12 mouse cellular contexts compared by ENCODE assay signal in genomic region chr1:190912623-190913022, GRCm38 (mm10). TPM values are rescaled to one million over a fixed set of nuclear protein-coding genes. Genes with fewer than 3 reads are reported as not detected.
DNase-seq lines count a peak whose midpoint lies in the region; ATAC-seq and TF ChIP-seq lines count a peak whose summit lies in the region.
"Had no signal": no experiment of that assay in that cellular context is flagged by ENCODE, and none has a peak within 500 bp of the region (broad histone marks: within the 10 kb centered on the region; RNA-seq: fewer than 3 reads in every experiment).

No protein-coding gene starts in this region.

- no peak overlapping the region for H3K9ac ChIP-seq in kidney, postnatal 0 days (ENCODE audit: low read depth, low read length)

- 0 out of 2 replicates have a peak, but pooled peaks cover 5% of the 10 kb centered on the region for H3K4me1 ChIP-seq in kidney, postnatal 0 days (replicated peaks; ENCODE audit: insufficient read depth, low read length)
- H3K4me1 ChIP-seq in kidney, adult 2 months (ENCODE audit: control insufficient read depth, insufficient read depth, low read length): no peaks in the 10 kb centered on the region; the same call in 1 of the 2 replicates
- peaks cover 25% of the 10 kb centered on the region for H3K4me1 ChIP-seq in embryonic facial prominence, embryonic 10.5 days

- no peak overlapping the region for H3K27ac ChIP-seq in kidney, postnatal 0 days
- no peak overlapping the region for H3K27ac ChIP-seq in kidney, adult 2 months (ENCODE audit: insufficient read depth, low read depth, low read length)
- H3K27ac ChIP-seq in embryonic facial prominence, embryonic 10.5 days (replicated peaks): no peak overlapping the region

- H3K9me3 ChIP-seq in kidney, postnatal 0 days (replicated peaks; ENCODE audit: low read length): no peaks in the 10 kb centered on the region
- H3K9me3 ChIP-seq in embryonic facial prominence, embryonic 10.5 days: no peaks in the 10 kb centered on the region
- H3K9me3 ChIP-seq: limb, embryonic 10.5 days had no signal

- no peaks in the 10 kb centered on the region for H3K36me3 ChIP-seq in kidney, postnatal 0 days (ENCODE audit: insufficient read depth, low read length)
- H3K36me3 ChIP-seq in kidney, adult 2 months (ENCODE audit: control insufficient read depth, insufficient read depth, low read length): no peaks in the 10 kb centered on the region
- H3K36me3 ChIP-seq in embryonic facial prominence, embryonic 10.5 days (replicated peaks): no peaks in the 10 kb centered on the region
- H3K36me3 ChIP-seq: limb, embryonic 10.5 days had no signal

- no peak overlapping the region for H3K4me3 ChIP-seq in kidney, postnatal 0 days (replicated peaks; ENCODE audit: low read depth, low read length)
- no peak overlapping the region for H3K4me3 ChIP-seq in kidney, adult 2 months (ENCODE audit: insufficient read depth, low read depth, low read length)
- peak overlapping the region; percentile 94 for H3K4me3 ChIP-seq in embryonic facial prominence, embryonic 10.5 days

- TF ChIP-seq POLR2A in kidney, adult 2 months (IDR thresholded peaks at IDR 0.05; ENCODE audit: low read depth, low read length): no peak

- no peaks in the 10 kb centered on the region for H3K27me3 ChIP-seq in kidney, postnatal 0 days (ENCODE audit: insufficient read depth, low read length)
- no peaks in the 10 kb centered on the region for H3K27me3 ChIP-seq in kidney, adult 2 months (replicated peaks; ENCODE audit: control insufficient read depth, insufficient read depth, low read length)
- H3K27me3 ChIP-seq in embryonic facial prominence, embryonic 10.5 days (replicated peaks; ENCODE audit: low read depth, poor library complexity, severe bottlenecking): no peaks in the 10 kb centered on the region

- peak; percentile 12 for DNase-seq in CD4-positive, CD25-positive, alpha-beta regulatory T cell, adult 2 months (ENCODE audit: low read depth, low spot score)
- no peak for DNase-seq in kidney, postnatal 0 days (ENCODE audit: low spot score)
- DNase-seq in kidney, adult 2 months: no peak
- DNase-seq in 3T3-L1 (ENCODE audit: low read depth, low spot score): peak; percentile 61
- no peak for DNase-seq in embryonic facial prominence, embryonic 10.5 days (ENCODE audit: low spot score)
- no peak for DNase-seq in spleen, adult 18-20 months
- DNase-seq in ovary, postnatal 10 days (ENCODE audit: low spot score): no peak
- DNase-seq: cerebellum, adult 8-10 months; gastrocnemius, adult 2 months; right cerebral cortex, postnatal 4 days had no signal

- peak; percentile 27; the same call in 1 of the 2 replicates for TF ChIP-seq CTCF in kidney, postnatal 0 days (IDR thresholded peaks at IDR 0.05; ENCODE audit: low read depth)
- no peak for TF ChIP-seq CTCF in kidney, adult 2 months (conservative IDR thresholded peaks at IDR 0.05; ENCODE audit: insufficient read depth, insufficient read length, low read depth, low read length)

- no peak overlapping the region for H3K4me2 ChIP-seq in kidney, postnatal 0 days (ENCODE audit: low read length)

- 62% methylated on average over 1 of the region's 1 CpGs for WGBS in kidney, postnatal 0 days
- 42% methylated on average over 1 of the region's 1 CpGs for WGBS in kidney, adult 2 months
- 51% methylated on average over 1 of the region's 1 CpGs for WGBS in embryonic facial prominence, embryonic 10.5 days

- no peak for ATAC-seq in CD4-positive, CD25-positive, alpha-beta regulatory T cell, adult 4 months
- no peak for ATAC-seq in kidney, postnatal 0 days (replicated peaks; ENCODE audit: low FRiP score, low read depth)

RNA-seq across cellular contexts. Expression of gene Rps6kc1, which starts 1.1 kb away (rescaled TPM):
- 1 to 10 TPM; 6.2 to 9.1 TPM for polyA plus RNA-seq in CD4-positive, CD25-positive, alpha-beta regulatory T cell, adult 4 months (2017; shearing (Covaris generic))
- 9.4 and 10.2 TPM in 2 replicates for polyA plus RNA-seq in kidney, postnatal 0 days (2015; fragmentation: Nextera tagmentation; extraction: Ambion mirVana)
- 5.8 and 8.3 TPM in 2 replicates for polyA plus RNA-seq in kidney, adult 2 months (2012; rRNA removed)
- 14.6 and 16.9 TPM in 2 replicates for polyA plus RNA-seq in embryonic facial prominence, embryonic 10.5 days (2016; fragmentation: Nextera tagmentation; extraction: Ambion mirVana)

RNA-seq across cellular contexts. Expression of gene Angel2, which starts 12.3 kb away (rescaled TPM):
- polyA plus RNA-seq in CD4-positive, CD25-positive, alpha-beta regulatory T cell, adult 4 months (2017; shearing (Covaris generic)): 10 to 100 TPM; 53.2 to 55.8 TPM
- polyA plus RNA-seq in kidney, postnatal 0 days (2015; fragmentation: Nextera tagmentation; extraction: Ambion mirVana): 43.8 and 45.6 TPM in 2 replicates
- polyA plus RNA-seq in kidney, adult 2 months (2012; rRNA removed): 26.6 and 29.6 TPM in 2 replicates
- 50.4 and 55.3 TPM in 2 replicates for polyA plus RNA-seq in embryonic facial prominence, embryonic 10.5 days (2016; fragmentation: Nextera tagmentation; extraction: Ambion mirVana)

Comparison
In these comparisons a context has a peak if more than half of its experiments do, and no peak if none do; other contexts are left out.
1. DNase-seq: peak in CD4-positive, CD25-positive, alpha-beta regulatory T cell, adult 2 months (single experiment) and 3T3-L1 (single experiment); none in kidney, postnatal 0 days (single experiment), kidney, adult 2 months (single experiment), embryonic facial prominence, embryonic 10.5 days (single experiment), spleen, adult 18-20 months (0 of 2) and ovary, postnatal 10 days (single experiment).